Mouse (Mus musculus) midbrain, embryonic 14.5 days (tissue): ENCODE measurements around the gene R3hdm4. TPM values are rescaled to one million over a fixed set of nuclear protein-coding genes. Genes with fewer than 3 reads are reported as not detected.

Source experiments
- microRNA-seq: library from miRNA; unstranded; fragments of <30 nt; microRNA quantifications from one replicate; pipeline ENCODE4, GENCODE M21; 2016
- polyA plus RNA-seq: library from polyadenylated mRNA; unstranded; fragments of >200 nt; fragmentation: Nextera tagmentation; extraction: Ambion mirVana; gene quantifications from 2 replicates; pipeline ENCODE4 v1.2.1, GENCODE M21; 2014

Gene R3hdm4
- polyA plus RNA-seq, 1 experiment from 2014 or later: 220 TPM

Small RNA genes within 50 kb of the gene (microRNA-seq; reads per million reads assigned to microRNA genes)
- gene Mir6910: not detected

Other genes starting within 250 kb of the R3hdm4 start
- gene Cdc34, start 239.0 kb downstream of the R3hdm4 start, polyA plus RNA-seq: 80.4 and 94.9 TPM in 2 replicates
- 1.1 and 1.5 TPM in 2 replicates for gene Gzmm, start 232.2 kb downstream of the R3hdm4 start, polyA plus RNA-seq
- gene Bsg, start 216.7 kb downstream of the R3hdm4 start, polyA plus RNA-seq: 680 and 689 TPM in 2 replicates
- gene Hcn2, start 204.6 kb downstream of the R3hdm4 start, polyA plus RNA-seq: 0.89 and 1.9 TPM in 2 replicates
- 35.9 and 39.8 TPM in 2 replicates for gene Polrmt, start 174.6 kb downstream of the R3hdm4 start, polyA plus RNA-seq
- 0.87 and 1.0 TPM in 2 replicates for gene Fgf22, start 166.1 kb downstream of the R3hdm4 start, polyA plus RNA-seq
- gene Rnf126, start 154.3 kb downstream of the R3hdm4 start, polyA plus RNA-seq: 92.8 and 94.6 TPM in 2 replicates
- 0.80 and 1.5 TPM in 2 replicates for gene Fstl3, start 143.9 kb downstream of the R3hdm4 start, polyA plus RNA-seq
- gene Prss57, start 130.2 kb downstream of the R3hdm4 start, polyA plus RNA-seq: 0.30 TPM in 1 of 2 replicates, not detected in the other
- gene Palm, start 127.6 kb downstream of the R3hdm4 start, polyA plus RNA-seq: 270 and 307 TPM in 2 replicates
- 0.45 and 1.5 TPM in 2 replicates for gene Misp, start 100.2 kb downstream of the R3hdm4 start, polyA plus RNA-seq
- gene Ptbp1, start 66.8 kb downstream of the R3hdm4 start, polyA plus RNA-seq: 47.5 and 74.0 TPM in 2 replicates
- 14.9 and 16.7 TPM in 2 replicates for gene Prtn3, start 46.7 kb downstream of the R3hdm4 start, polyA plus RNA-seq
- gene Plppr3, start 46.6 kb downstream of the R3hdm4 start, polyA plus RNA-seq: 342 and 375 TPM in 2 replicates
- gene Elane, start 35.0 kb downstream of the R3hdm4 start, polyA plus RNA-seq: not detected in 2 replicates
- gene Cfd, start 30.4 kb downstream of the R3hdm4 start, polyA plus RNA-seq: not detected in 2 replicates
- gene Med16, start 12.3 kb downstream of the R3hdm4 start, polyA plus RNA-seq: 57.2 and 58.8 TPM in 2 replicates
- 3.5 and 8.6 TPM in 2 replicates for gene Gm26602, start 10.4 kb downstream of the R3hdm4 start, polyA plus RNA-seq
- gene Kiss1r, start 4.2 kb downstream of the R3hdm4 start, polyA plus RNA-seq: 2.4 and 2.9 TPM in 2 replicates
- 2.4 and 4.0 TPM in 2 replicates for gene Arid3a, start 5.8 kb upstream of the R3hdm4 start, polyA plus RNA-seq
- 89.6 and 117 TPM in 2 replicates for gene Wdr18, start 38.9 kb upstream of the R3hdm4 start, polyA plus RNA-seq
- gene Grin3b, start 49.5 kb upstream of the R3hdm4 start, polyA plus RNA-seq: 0.39 and 0.53 TPM in 2 replicates
- 20.7 and 28.4 TPM in 2 replicates for gene Tmem259, start 63.1 kb upstream of the R3hdm4 start, polyA plus RNA-seq
- 10.9 and 35.0 TPM in 2 replicates for gene Cnn2, start 67.4 kb upstream of the R3hdm4 start, polyA plus RNA-seq
- 3.7 and 4.1 TPM in 2 replicates for gene Abca7, start 75.3 kb upstream of the R3hdm4 start, polyA plus RNA-seq
- gene Arhgap45, start 95.4 kb upstream of the R3hdm4 start, polyA plus RNA-seq: 0.39 and 1.4 TPM in 2 replicates
- gene Polr2e, start 118.6 kb upstream of the R3hdm4 start, polyA plus RNA-seq: 157 and 167 TPM in 2 replicates
- 508 and 543 TPM in 2 replicates for gene Gpx4, start 126.0 kb upstream of the R3hdm4 start, polyA plus RNA-seq
- 13.2 and 13.3 TPM in 2 replicates for gene Sbno2, start 184.4 kb upstream of the R3hdm4 start, polyA plus RNA-seq
- gene Stk11, start 194.6 kb upstream of the R3hdm4 start, polyA plus RNA-seq: 26.5 and 38.7 TPM in 2 replicates
- gene Atp5d, start 217.4 kb upstream of the R3hdm4 start, polyA plus RNA-seq: 407 and 480 TPM in 2 replicates
- gene Cbarp, start 219.6 kb upstream of the R3hdm4 start, polyA plus RNA-seq: 78.9 and 101 TPM in 2 replicates
- gene Midn, start 227.1 kb upstream of the R3hdm4 start, polyA plus RNA-seq: 62.6 and 65.6 TPM in 2 replicates
- gene Cirbp, start 244.8 kb upstream of the R3hdm4 start, polyA plus RNA-seq: 295 and 421 TPM in 2 replicates